Mouse (Mus musculus): ENCODE results near the gene Cirbp. TPM values are rescaled to one million over a fixed set of nuclear protein-coding genes. Genes with fewer than 3 reads are reported as not detected.

Gene Cirbp
- polyA plus RNA-seq, 1 experiment from 2014 or later, result 159 TPM

DNA sequence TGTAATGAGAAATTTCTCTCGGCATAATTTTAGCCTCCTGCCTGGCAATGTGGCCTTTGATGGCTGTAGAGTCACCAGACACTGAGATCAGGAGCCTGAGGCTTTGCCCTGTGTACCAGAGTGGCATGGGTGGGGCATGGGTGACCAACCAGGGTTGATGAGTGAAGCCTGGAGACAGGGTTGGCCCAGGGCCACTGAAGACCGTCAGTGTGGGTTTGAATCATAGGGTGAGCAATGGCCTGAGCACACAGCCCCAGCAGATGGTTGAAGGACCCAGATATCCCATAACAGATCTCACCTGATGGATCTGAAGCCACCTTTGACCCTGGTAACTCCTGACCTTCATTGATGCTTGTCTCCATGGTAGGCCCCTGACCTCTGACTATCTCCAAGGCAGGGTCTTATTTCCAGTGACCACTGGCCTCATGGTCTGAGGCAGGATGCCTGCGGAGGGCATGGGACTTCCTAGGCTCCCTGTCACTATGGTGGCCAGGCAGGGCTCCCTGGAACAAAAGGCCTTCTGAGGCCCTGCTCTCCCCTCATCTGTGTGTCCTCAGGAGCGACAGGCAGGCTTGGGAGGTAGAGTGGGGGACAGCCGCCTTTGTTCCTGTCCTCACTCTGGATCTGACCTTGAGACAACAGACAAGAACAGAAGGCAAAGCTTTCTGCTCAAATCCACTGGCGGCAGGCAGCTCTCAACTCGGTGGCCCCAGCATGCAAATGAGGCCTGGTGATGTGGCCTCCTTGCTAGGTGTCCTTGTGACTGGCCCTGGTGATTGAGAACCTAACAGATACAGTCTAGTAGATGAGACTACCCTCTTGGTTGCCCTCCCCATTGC, 11.9 kb downstream of the Cirbp start:
- Histone ChIP-seq H3K9me3 (no peaks in the 10 kb centered on the region), H3K4me3 (no peak overlapping the region), H3K36me3 (peaks cover under 1% of the 10 kb centered on the region; the same call in 1 of the 2 replicates), H3K27me3 (no peaks in the 10 kb centered on the region), H3K9ac (no peak overlapping the region), H3K4me1 (peaks cover 27% of the 10 kb centered on the region), H3K27ac (no peak overlapping the region), H3K4me2 (replicated peaks) (no peak overlapping the region)
- ATAC-seq (ENCODE audit: insufficient number of reproducible peaks, insufficient read depth, low FRiP score, low TSS enrichment), result no peak
- 72% methylated on average over 7 of the region's 7 CpGs for WGBS

GRCm38 (mm10) chr10:80179068-80180051, 13.6 kb downstream of the Cirbp start, which contains the start of gene Efna2:
Gene Efna2, plus strand, starts transcription at chr10:80179482.
- ATAC-seq (ENCODE audit: insufficient number of reproducible peaks, insufficient read depth, low FRiP score, low TSS enrichment), result peak; percentile 55
- Histone ChIP-seq H3K36me3 (peaks cover 8% of the 10 kb centered on the region; the same call in 1 of the 2 replicates), H3K9ac (peak within 1 kb of the TSS; percentile 96), H3K4me1 (peaks cover 26% of the 10 kb centered on the region), H3K27me3 (no peaks in the 10 kb centered on the region), H3K4me3 (peak within 1 kb of the TSS; percentile 74), H3K9me3 (no peaks in the 10 kb centered on the region), H3K27ac (peak within 1 kb of the TSS; percentile 83), H3K4me2 (replicated peaks) (peak within 1 kb of the TSS; percentile 92)
- WGBS, result 3% methylated on average over 58 of the region's 106 CpGs

- no peak for ATAC-seq (ENCODE audit: insufficient number of reproducible peaks, insufficient read depth, low FRiP score, low TSS enrichment)
- 38% methylated on average over 6 of the region's 6 CpGs for WGBS
Measured at GRCm38 (mm10) chr10:80180288-80180687, 14.5 kb downstream of the Cirbp start.

GRCm38 (mm10) chr10:80180823-80181222, 15.0 kb downstream of the Cirbp start:
- H3K27ac ChIP-seq, result peak overlapping the region; percentile 83; the same call in 1 of the 2 replicates
- H3K4me1 ChIP-seq, result peaks cover 22% of the 10 kb centered on the region
- WGBS, result 14% methylated on average over 5 of the region's 5 CpGs

More at GRCm38 (mm10) chr10:80180288-80180687, 14.5 kb downstream of the Cirbp start:
- H3K27ac ChIP-seq, result peak overlapping the region; percentile 83; the same call in 1 of the 2 replicates
- peaks cover 22% of the 10 kb centered on the region for H3K4me1 ChIP-seq
- H3K9ac ChIP-seq, result peak overlapping the region; percentile 96
- peaks cover 8% of the 10 kb centered on the region; the same call in 1 of the 2 replicates for H3K36me3 ChIP-seq
- H3K4me2 ChIP-seq (replicated peaks), result peak overlapping the region; percentile 92
- H3K9me3 ChIP-seq, result no peaks in the 10 kb centered on the region
- no peaks in the 10 kb centered on the region for H3K27me3 ChIP-seq
- peak overlapping the region; percentile 74 for H3K4me3 ChIP-seq

GRCm38 (mm10) chr10:80182547-80182946, 16.8 kb downstream of the Cirbp start:
- no peak overlapping the region for H3K27ac ChIP-seq
- peaks cover 24% of the 10 kb centered on the region for H3K36me3 ChIP-seq
- H3K4me3 ChIP-seq, result no peak overlapping the region
- H3K4me1 ChIP-seq, result peaks cover 22% of the 10 kb centered on the region
- H3K27me3 ChIP-seq, result no peaks in the 10 kb centered on the region
- 96% methylated on average over 7 of the region's 7 CpGs for WGBS
- ATAC-seq (ENCODE audit: insufficient number of reproducible peaks, insufficient read depth, low FRiP score, low TSS enrichment), result no peak
- H3K9ac ChIP-seq, result no peak overlapping the region
- H3K9me3 ChIP-seq, result no peaks in the 10 kb centered on the region
- no peak overlapping the region for H3K4me2 ChIP-seq (replicated peaks)

More at GRCm38 (mm10) chr10:80180823-80181222, 15.0 kb downstream of the Cirbp start:
- Histone ChIP-seq H3K4me2 (replicated peaks) (peak overlapping the region; percentile 92), H3K9ac (peak overlapping the region; percentile 96), H3K4me3 (peak overlapping the region; percentile 74), H3K36me3 (peaks cover 8% of the 10 kb centered on the region; the same call in 1 of the 2 replicates), H3K27me3 (no peaks in the 10 kb centered on the region), H3K9me3 (no peaks in the 10 kb centered on the region)
- no peak for ATAC-seq (ENCODE audit: insufficient number of reproducible peaks, insufficient read depth, low FRiP score, low TSS enrichment)

DNA sequence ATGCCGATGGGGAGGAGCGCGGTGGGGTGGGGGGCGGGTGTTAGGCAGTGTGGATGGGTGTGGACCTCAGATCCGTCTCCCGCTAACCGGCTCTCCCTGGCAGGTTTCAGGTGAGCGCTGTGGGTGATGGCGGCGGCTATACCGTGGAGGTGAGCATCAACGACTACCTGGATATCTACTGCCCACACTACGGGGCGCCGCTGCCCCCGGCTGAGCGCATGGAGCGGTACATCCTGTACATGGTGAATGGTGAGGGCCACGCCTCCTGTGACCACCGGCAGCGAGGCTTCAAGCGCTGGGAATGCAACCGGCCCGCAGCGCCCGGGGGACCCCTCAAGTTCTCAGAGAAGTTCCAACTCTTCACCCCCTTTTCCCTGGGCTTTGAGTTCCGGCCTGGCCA, 20.9 kb downstream of the Cirbp start:
- 38% methylated on average over 27 of the region's 27 CpGs for WGBS
- no peak overlapping the region for H3K4me2 ChIP-seq (replicated peaks)
- H3K4me3 ChIP-seq, result no peak overlapping the region
- H3K4me1 ChIP-seq, result peaks cover 20% of the 10 kb centered on the region
- no peaks in the 10 kb centered on the region for H3K9me3 ChIP-seq
- no peak overlapping the region for H3K27ac ChIP-seq
- no peak overlapping the region for H3K9ac ChIP-seq
- H3K36me3 ChIP-seq, result peaks cover 41% of the 10 kb centered on the region
- no peak for ATAC-seq (ENCODE audit: insufficient number of reproducible peaks, insufficient read depth, low FRiP score, low TSS enrichment)
- peaks cover 31% of the 10 kb centered on the region for H3K27me3 ChIP-seq

GRCm38 (mm10) chr10:80187739-80188138, 22.0 kb downstream of the Cirbp start:
- ATAC-seq (ENCODE audit: insufficient number of reproducible peaks, insufficient read depth, low FRiP score, low TSS enrichment), result no peak
- Histone ChIP-seq H3K4me1 (peaks cover 14% of the 10 kb centered on the region), H3K9ac (no peak overlapping the region), H3K4me3 (no peak overlapping the region), H3K4me2 (replicated peaks) (no peak overlapping the region), H3K36me3 (peaks cover 40% of the 10 kb centered on the region), H3K27me3 (peaks cover 38% of the 10 kb centered on the region), H3K9me3 (no peaks in the 10 kb centered on the region), H3K27ac (no peak overlapping the region)
- WGBS, result 88% methylated on average over 10 of the region's 10 CpGs

- Histone ChIP-seq H3K4me3 (no peak overlapping the region), H3K4me1 (peaks cover 14% of the 10 kb centered on the region), H3K9me3 (no peaks in the 10 kb centered on the region), H3K4me2 (replicated peaks) (no peak overlapping the region), H3K36me3 (peaks cover 33% of the 10 kb centered on the region), H3K27ac (no peak overlapping the region), H3K9ac (no peak overlapping the region), H3K27me3 (peaks cover 38% of the 10 kb centered on the region)
- WGBS, result 65% methylated on average over 15 of the region's 15 CpGs
- no peak for ATAC-seq (ENCODE audit: insufficient number of reproducible peaks, insufficient read depth, low FRiP score, low TSS enrichment)
Measured at GRCm38 (mm10) chr10:80188453-80189024, 22.8 kb downstream of the Cirbp start.

DNA sequence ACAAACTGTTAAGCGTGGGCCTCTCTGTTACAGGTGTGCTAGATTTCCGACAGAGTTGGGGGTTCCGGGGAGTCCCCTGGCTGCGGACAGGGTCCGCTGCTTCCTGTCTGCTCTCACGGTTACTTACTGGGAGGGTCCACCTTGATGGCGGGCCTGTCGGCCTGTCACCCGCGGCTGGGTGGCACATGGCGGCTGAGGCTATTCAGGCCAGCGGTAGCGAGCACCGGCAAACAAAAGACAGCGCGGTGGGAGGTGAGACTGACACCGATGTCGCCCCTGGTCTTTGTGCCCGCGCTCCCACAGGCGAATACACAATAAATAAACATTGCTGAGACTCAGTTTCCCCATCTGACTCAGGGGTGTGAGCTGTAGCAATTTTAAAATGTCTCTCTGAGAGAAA, 24.2 kb downstream of the Cirbp start:
- peak overlapping the region; percentile 72 for H3K4me2 ChIP-seq (replicated peaks)
- peaks cover 38% of the 10 kb centered on the region for H3K27me3 ChIP-seq
- H3K9ac ChIP-seq, result peak overlapping the region; percentile 59
- peaks cover 33% of the 10 kb centered on the region for H3K36me3 ChIP-seq
- 9% methylated on average over 21 of the region's 21 CpGs for WGBS
- H3K4me3 ChIP-seq, result peak overlapping the region; percentile 42
- H3K27ac ChIP-seq, result no peak overlapping the region
- no peak for ATAC-seq (ENCODE audit: insufficient number of reproducible peaks, insufficient read depth, low FRiP score, low TSS enrichment)
- H3K4me1 ChIP-seq, result peaks cover 14% of the 10 kb centered on the region
- no peaks in the 10 kb centered on the region for H3K9me3 ChIP-seq

DNA sequence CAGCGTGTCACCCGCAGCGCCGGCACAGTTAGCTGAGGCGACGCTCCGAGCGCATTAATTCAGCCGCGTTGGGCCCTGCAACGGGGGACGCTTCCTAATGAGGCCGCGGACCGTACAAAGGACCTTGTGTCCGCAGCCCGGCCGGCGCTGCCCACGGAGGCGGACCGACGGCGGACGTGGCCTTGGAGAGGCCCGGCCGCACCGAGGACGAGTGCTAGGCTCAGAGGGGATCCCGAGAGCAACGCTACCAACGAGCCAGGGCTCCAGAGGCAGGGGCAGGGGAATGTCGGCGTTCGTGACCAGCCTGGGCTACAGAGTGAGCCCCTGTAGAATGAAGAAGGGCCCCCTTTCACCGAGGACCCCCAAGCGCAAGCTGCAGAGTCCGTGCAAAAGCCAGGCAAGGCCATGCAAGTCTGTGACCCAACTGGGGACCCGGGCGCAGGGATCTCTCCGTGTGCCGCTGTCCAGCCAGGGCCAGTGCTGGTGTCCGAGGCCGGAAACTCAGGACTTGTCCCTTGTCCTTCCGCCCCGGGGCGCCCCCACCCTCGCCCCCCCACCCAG, 24.8 kb downstream of the Cirbp start:
- under 1% methylated on average over 47 of the region's 48 CpGs for WGBS

GRCm38 (mm10) chr10:80193976-80194375, 28.2 kb downstream of the Cirbp start:
- Histone ChIP-seq H3K36me3 (peaks cover 3% of the 10 kb centered on the region), H3K27ac (no peak overlapping the region), H3K4me3 (no peak overlapping the region), H3K27me3 (peaks cover 29% of the 10 kb centered on the region), H3K4me1 (peaks cover 19% of the 10 kb centered on the region), H3K9ac (0 out of 2 replicates have a peak overlapping the region, but pooled peaks have one; percentile 19), H3K4me2 (replicated peaks) (no peak overlapping the region), H3K9me3 (no peaks in the 10 kb centered on the region)
- ATAC-seq (ENCODE audit: insufficient number of reproducible peaks, insufficient read depth, low FRiP score, low TSS enrichment), result no peak
- WGBS, result 75% methylated on average over 6 of the region's 6 CpGs

More for the DNA sequence above, 24.8 kb downstream of the Cirbp start:
- Histone ChIP-seq H3K27ac (no peak overlapping the region), H3K4me3 (peak overlapping the region; percentile 42), H3K9me3 (no peaks in the 10 kb centered on the region), H3K9ac (peak overlapping the region; percentile 59), H3K36me3 (peaks cover 33% of the 10 kb centered on the region), H3K27me3 (peaks cover 38% of the 10 kb centered on the region), H3K4me1 (peaks cover 14% of the 10 kb centered on the region), H3K4me2 (replicated peaks) (peak overlapping the region; percentile 72)
- no peak; the same call in 1 of the 2 replicates for ATAC-seq (ENCODE audit: insufficient number of reproducible peaks, insufficient read depth, low FRiP score, low TSS enrichment)
